Mouse (Mus musculus) spleen, postnatal 10 days (tissue): ENCODE measurements at regions not wholly inside any gene's neighbourhood (a gene's known extent, or its start where the extent isn't known, plus 50 kb on each side); places are given as distances from the start of the nearest gene placed in this dataset.

Experiments
- DNase-seq, 2 experiments: peaks; one replicate each; pipeline ENCODE4 v3.0.0; 2021 to 2022; ENCODE audit warnings: low spot score in 2 of 2

GRCm38 (mm10) chr2:137437741-137438140 is 321.3 kb upstream of the Jag1 start:
- no peak for DNase-seq

- no peak for DNase-seq
Observed at GRCm38 (mm10) chr2:137436161-137436560, 319.7 kb upstream of the Jag1 start.

GRCm38 (mm10) chr2:137422656-137423055 is 306.2 kb upstream of the Jag1 start:
- no peak for DNase-seq

- no peak for DNase-seq
Observed at GRCm38 (mm10) chr2:137419678-137420077, 303.2 kb upstream of the Jag1 start.

- no peak for DNase-seq
Observed at GRCm38 (mm10) chr2:137417691-137418090, 301.2 kb upstream of the Jag1 start.

GRCm38 (mm10) chr2:137413432-137413831 is 297.0 kb upstream of the Jag1 start:
- no peak for DNase-seq

GRCm38 (mm10) chr2:137409611-137410010 is 293.2 kb upstream of the Jag1 start:
- no peak for DNase-seq

- DNase-seq, result no peak
Observed at GRCm38 (mm10) chr2:137408294-137408693, 291.9 kb upstream of the Jag1 start.

- no peak for DNase-seq
Observed at GRCm38 (mm10) chr2:137393486-137393885, 277.0 kb upstream of the Jag1 start.

- no peak for DNase-seq
Observed at GRCm38 (mm10) chr2:137379816-137380215, 263.4 kb upstream of the Jag1 start.

- DNase-seq, result no peak
Observed at GRCm38 (mm10) chr2:137375346-137375745, 258.9 kb upstream of the Jag1 start.

GRCm38 (mm10) chr2:137371062-137371461 is 254.6 kb upstream of the Jag1 start:
- no peak for DNase-seq

GRCm38 (mm10) chr2:137363006-137363405 is 246.6 kb upstream of the Jag1 start:
- no peak for DNase-seq

- no peak for DNase-seq
Observed at GRCm38 (mm10) chr2:137357181-137357738, 240.8 kb upstream of the Jag1 start.

GRCm38 (mm10) chr2:137343736-137344135 is 227.3 kb upstream of the Jag1 start:
- DNase-seq, result no peak

- DNase-seq, result no peak
Observed at GRCm38 (mm10) chr2:137329995-137330394, 213.6 kb upstream of the Jag1 start.

- DNase-seq, result no peak
Observed at GRCm38 (mm10) chr2:137323445-137323844, 207.0 kb upstream of the Jag1 start.

- DNase-seq, result no peak
Observed at GRCm38 (mm10) chr2:137310511-137310910, 194.1 kb upstream of the Jag1 start.

GRCm38 (mm10) chr2:137308116-137308515 is 191.7 kb upstream of the Jag1 start:
- DNase-seq, result no peak

- DNase-seq, result no peak
Observed at GRCm38 (mm10) chr2:137301474-137302267, 185.2 kb upstream of the Jag1 start.

- no peak for DNase-seq
Observed at GRCm38 (mm10) chr2:137289231-137289630, 172.8 kb upstream of the Jag1 start.

- no peak for DNase-seq
Observed at GRCm38 (mm10) chr2:137271575-137272180, 155.2 kb upstream of the Jag1 start.

- DNase-seq, result no peak
Observed at GRCm38 (mm10) chr2:137262911-137263310, 146.5 kb upstream of the Jag1 start.
